Mouse (Mus musculus): Measurements from ENCODE around the gene Tenm4. TPM values are rescaled to one million over a fixed set of nuclear protein-coding genes. Genes with fewer than 3 reads are reported as not detected.

Tenm4 gene
- total and polyA plus RNA-seq, 3 experiments: 0.03 to 0.26 (median 0.04) TPM

DNA sequence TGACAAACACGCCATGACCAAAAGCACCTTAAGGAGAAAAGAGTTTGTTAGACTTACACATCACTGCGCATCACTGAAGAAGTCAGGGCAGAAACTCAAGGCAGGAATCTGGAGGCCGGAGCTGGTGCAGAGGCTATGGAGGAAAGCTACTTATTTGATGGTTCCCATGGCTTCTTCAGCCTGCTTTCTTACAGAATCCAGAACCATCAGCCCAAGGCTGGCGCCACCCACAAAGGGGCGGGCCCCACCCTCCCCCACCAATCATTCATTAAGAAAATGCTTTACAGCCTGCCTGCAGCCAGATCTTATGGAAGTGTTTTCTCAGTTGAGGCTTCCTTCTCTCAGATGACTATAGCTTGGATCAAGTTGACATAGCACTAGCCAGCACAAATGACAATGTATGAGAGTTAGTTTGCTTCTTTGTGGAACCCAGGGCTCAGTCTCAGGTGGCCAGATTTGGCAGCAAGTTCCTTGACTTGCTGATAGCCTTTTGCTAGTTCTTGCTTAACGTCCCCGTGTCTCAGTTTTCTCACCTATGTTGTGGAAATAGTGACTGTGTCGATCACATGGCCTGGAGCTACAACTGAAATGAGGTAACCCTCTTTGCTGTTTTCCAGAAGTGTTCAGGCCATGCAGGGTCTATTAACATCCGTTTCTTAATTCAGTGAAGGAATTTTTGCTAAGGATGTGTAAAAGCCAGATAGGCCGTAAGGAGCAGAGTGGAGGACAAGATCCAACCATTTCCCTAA lies 32.9 kb downstream of the Tenm4 start:
- no peak for DNase-seq (ENCODE audit: extremely low read depth)
- H3K9ac ChIP-seq (ENCODE audit: insufficient read depth, low read depth): no peak overlapping the region
- no peaks in the 10 kb centered on the region for H3K4me1 ChIP-seq (ENCODE audit: control insufficient read depth in 1 of 2, insufficient read depth in 2 of 2)
- H3K4me3 ChIP-seq (replicated peaks in 1 of 3; ENCODE audit: low read depth in 2 of 3, low read length in 2 of 3, poor library complexity in 1 of 3): no peak overlapping the region
- H3K9me3 ChIP-seq (replicated peaks; ENCODE audit: low read length): no peaks in the 10 kb centered on the region
- H3K79me2 ChIP-seq (replicated peaks; ENCODE audit: control insufficient read depth, extremely low read depth, insufficient read depth, poor library complexity, severe bottlenecking): no peaks in the 10 kb centered on the region
- TF ChIP-seq ZC3H11A (IDR thresholded peaks at IDR 0.05; ENCODE audit: low read depth, low read length) (no peak), KAT2A (IDR thresholded peaks at IDR 0.05; ENCODE audit: insufficient replicate concordance, low read length) (no peak)
- H3K27ac ChIP-seq (ENCODE audit: insufficient read depth, low read depth): no peak overlapping the region
- H3K4me2 ChIP-seq (ENCODE audit: insufficient read depth, low read depth, poor library complexity, severe bottlenecking): no peak overlapping the region
- dilution Hi-C loops (cut with MboI; ENCODE audit: extremely low pct_ligation_motif_present, extremely low pct_unique_long_range_greater_than_20kb, low sequenced_read_pairs): no loop called here
- no peaks in the 10 kb centered on the region for H3K27me3 ChIP-seq (replicated peaks)
- in situ Hi-C loops (cut with MboI; ENCODE audit: low pct_ligation_motif_present, low pct_unique_long_range_greater_than_20kb, low sequenced_read_pairs): no loop called here
- no peaks in the 10 kb centered on the region for H3K36me3 ChIP-seq (replicated peaks in 1 of 2; ENCODE audit: control insufficient read depth in 1 of 2, insufficient read depth in 1 of 2, low read length in 1 of 2)

- Histone ChIP-seq H3K79me2 (replicated peaks; ENCODE audit: control insufficient read depth, extremely low read depth, insufficient read depth, poor library complexity, severe bottlenecking) (no peaks in the 10 kb centered on the region), H3K9me3 (replicated peaks; ENCODE audit: low read length) (peaks cover 3% of the 10 kb centered on the region), H3K4me1 (ENCODE audit: control insufficient read depth in 1 of 2, insufficient read depth in 2 of 2) (no peaks in the 10 kb centered on the region), H3K36me3 (replicated peaks in 1 of 2; ENCODE audit: control insufficient read depth in 1 of 2, insufficient read depth in 1 of 2, low read length in 1 of 2) (no peaks in the 10 kb centered on the region), H3K4me2 (ENCODE audit: insufficient read depth, low read depth, poor library complexity, severe bottlenecking) (no peak overlapping the region), H3K27ac (ENCODE audit: insufficient read depth, low read depth) (no peak overlapping the region), H3K9ac (ENCODE audit: insufficient read depth, low read depth) (no peak overlapping the region), H3K27me3 (replicated peaks) (no peaks in the 10 kb centered on the region), H3K4me3 (replicated peaks in 1 of 3; ENCODE audit: low read depth in 2 of 3, low read length in 2 of 3, poor library complexity in 1 of 3) (no peak overlapping the region)
- no peak for DNase-seq (ENCODE audit: extremely low read depth)
- in situ Hi-C loops (cut with MboI; ENCODE audit: low pct_ligation_motif_present, low pct_unique_long_range_greater_than_20kb, low sequenced_read_pairs): no loop called here
- TF ChIP-seq MYC (IDR thresholded peaks at IDR 0.05; ENCODE audit: low read depth, low read length) (no peak), MAX (IDR thresholded peaks at IDR 0.05; ENCODE audit: low read length) (no peak), SIN3A (IDR thresholded peaks at IDR 0.05; ENCODE audit: low read length) (no peak)
- dilution Hi-C loops (cut with MboI; ENCODE audit: extremely low pct_ligation_motif_present, extremely low pct_unique_long_range_greater_than_20kb, low sequenced_read_pairs): no loop called here
Observed at GRCm38 (mm10) chr7:96204809-96205350, 33.8 kb downstream of the Tenm4 start.

- Histone ChIP-seq H3K79me2 (replicated peaks; ENCODE audit: control insufficient read depth, extremely low read depth, insufficient read depth, poor library complexity, severe bottlenecking) (no peaks in the 10 kb centered on the region), H3K36me3 (replicated peaks in 1 of 2; ENCODE audit: control insufficient read depth in 1 of 2, insufficient read depth in 1 of 2, low read length in 1 of 2) (no peaks in the 10 kb centered on the region), H3K4me2 (ENCODE audit: insufficient read depth, low read depth, poor library complexity, severe bottlenecking) (no peak overlapping the region), H3K9me3 (replicated peaks; ENCODE audit: low read length) (peaks cover 21% of the 10 kb centered on the region), H3K27ac (ENCODE audit: insufficient read depth, low read depth) (no peak overlapping the region), H3K9ac (ENCODE audit: insufficient read depth, low read depth) (no peak overlapping the region), H3K4me3 (replicated peaks in 1 of 3; ENCODE audit: low read depth in 2 of 3, low read length in 2 of 3, poor library complexity in 1 of 3) (no peak overlapping the region), H3K4me1 (ENCODE audit: control insufficient read depth in 1 of 2, insufficient read depth in 2 of 2) (no peaks in the 10 kb centered on the region), H3K27me3 (replicated peaks) (no peaks in the 10 kb centered on the region)
- in situ Hi-C loops (cut with MboI; ENCODE audit: low pct_ligation_motif_present, low pct_unique_long_range_greater_than_20kb, low sequenced_read_pairs): no loop called here
- no peak for TF ChIP-seq MAX (IDR thresholded peaks at IDR 0.05; ENCODE audit: low read length)
- TF ChIP-seq UBTF (IDR thresholded peaks at IDR 0.05; ENCODE audit: low read depth, low read length): no peak
- TF ChIP-seq E2F4 (IDR thresholded peaks at IDR 0.05; ENCODE audit: insufficient replicate concordance, low read depth, low read length): no peak
- dilution Hi-C loops (cut with MboI; ENCODE audit: extremely low pct_ligation_motif_present, extremely low pct_unique_long_range_greater_than_20kb, low sequenced_read_pairs): no loop called here
- DNase-seq (ENCODE audit: extremely low read depth): no peak
Observed at GRCm38 (mm10) chr7:96207071-96207470, 36.0 kb downstream of the Tenm4 start.

All from CH12.LX (cell line).